Mouse (Mus musculus): ENCODE data around the gene Kin. TPM values are rescaled to one million over a fixed set of nuclear protein-coding genes. Genes with fewer than 3 reads are reported as not detected.

Gene Kin
- polyA plus RNA-seq, 1 experiment, result 18.6 TPM

GRCm38 (mm10) chr2:10074470-10074869, 5.9 kb upstream of the Kin start:
- H3K27ac ChIP-seq (ENCODE audit: insufficient read depth, low read length), result no peak overlapping the region
- TF ChIP-seq POLR2A (IDR thresholded peaks at IDR 0.05; ENCODE audit: low read depth, low read length), result no peak
- no peak for TF ChIP-seq CTCF (IDR thresholded peaks at IDR 0.05; ENCODE audit: borderline replicate concordance, insufficient read depth, low read length)

GRCm38 (mm10) chr2:10076675-10077074, 3.7 kb upstream of the Kin start:
- no peak overlapping the region for H3K4me3 ChIP-seq (ENCODE audit: insufficient read depth, low read length)
- no peak overlapping the region for H3K27ac ChIP-seq (ENCODE audit: insufficient read depth, low read length)
- H3K4me1 ChIP-seq (ENCODE audit: control insufficient read depth, insufficient read depth, low read length), result peaks cover 3% of the 10 kb centered on the region; the same call in 1 of the 2 replicates
- TF ChIP-seq CTCF (IDR thresholded peaks at IDR 0.05; ENCODE audit: borderline replicate concordance, insufficient read depth, low read length), result no peak

More at GRCm38 (mm10) chr2:10074470-10074869, 5.9 kb upstream of the Kin start:
- H3K4me1 ChIP-seq (ENCODE audit: control insufficient read depth, insufficient read depth, low read length), result no peaks in the 10 kb centered on the region
- H3K4me3 ChIP-seq (ENCODE audit: insufficient read depth, low read length), result no peak overlapping the region

GRCm38 (mm10) chr2:10079745-10080309, 566 bp upstream of the Kin start:
- Histone ChIP-seq H3K27ac (ENCODE audit: insufficient read depth, low read length) (peak overlapping the region; percentile 45; the same call in 1 of the 2 replicates), H3K4me3 (ENCODE audit: insufficient read depth, low read length) (peak overlapping the region; percentile 86), H3K4me1 (ENCODE audit: control insufficient read depth, insufficient read depth, low read length) (peaks cover 3% of the 10 kb centered on the region; the same call in 1 of the 2 replicates)
- TF ChIP-seq CTCF (IDR thresholded peaks at IDR 0.05; ENCODE audit: borderline replicate concordance, insufficient read depth, low read length) (no peak), POLR2A (IDR thresholded peaks at IDR 0.05; ENCODE audit: low read depth, low read length) (no peak)

GRCm38 (mm10) chr2:10081453-10082080, 1.2 kb downstream of the Kin start:
- Histone ChIP-seq H3K4me1 (ENCODE audit: control insufficient read depth, insufficient read depth, low read length) (peaks cover 3% of the 10 kb centered on the region; the same call in 1 of the 2 replicates), H3K4me3 (ENCODE audit: insufficient read depth, low read length) (peak overlapping the region; percentile 42), H3K27ac (ENCODE audit: insufficient read depth, low read length) (no peak overlapping the region)
- no peak for TF ChIP-seq CTCF (IDR thresholded peaks at IDR 0.05; ENCODE audit: borderline replicate concordance, insufficient read depth, low read length)

- TF ChIP-seq CTCF (IDR thresholded peaks at IDR 0.05; ENCODE audit: borderline replicate concordance, insufficient read depth, low read length), result no peak
- no peak for TF ChIP-seq POLR2A (IDR thresholded peaks at IDR 0.05; ENCODE audit: low read depth, low read length)
These were observed 2.3 kb downstream of the Kin start for GRCm38 (mm10) chr2:10082737-10083136.

GRCm38 (mm10) chr2:10087256-10087850, 7.0 kb downstream of the Kin start:
- Histone ChIP-seq H3K4me3 (ENCODE audit: insufficient read depth, low read length) (no peak overlapping the region), H3K27ac (ENCODE audit: insufficient read depth, low read length) (no peak overlapping the region), H3K4me1 (ENCODE audit: control insufficient read depth, insufficient read depth, low read length) (no peaks in the 10 kb centered on the region)
- TF ChIP-seq POLR2A (IDR thresholded peaks at IDR 0.05; ENCODE audit: low read depth, low read length) (no peak), CTCF (IDR thresholded peaks at IDR 0.05; ENCODE audit: borderline replicate concordance, insufficient read depth, low read length) (no peak)

More at GRCm38 (mm10) chr2:10082737-10083136, 2.3 kb downstream of the Kin start:
- H3K4me1 ChIP-seq (ENCODE audit: control insufficient read depth, insufficient read depth, low read length), result peaks cover 3% of the 10 kb centered on the region; the same call in 1 of the 2 replicates
- H3K4me3 ChIP-seq (ENCODE audit: insufficient read depth, low read length), result no peak overlapping the region
- no peak overlapping the region for H3K27ac ChIP-seq (ENCODE audit: insufficient read depth, low read length)

- TF ChIP-seq CTCF (IDR thresholded peaks at IDR 0.05; ENCODE audit: borderline replicate concordance, insufficient read depth, low read length) (no peak), POLR2A (IDR thresholded peaks at IDR 0.05; ENCODE audit: low read depth, low read length) (no peak)
- H3K4me3 ChIP-seq (ENCODE audit: insufficient read depth, low read length), result no peak overlapping the region
- no peak overlapping the region for H3K27ac ChIP-seq (ENCODE audit: insufficient read depth, low read length)
- H3K4me1 ChIP-seq (ENCODE audit: control insufficient read depth, insufficient read depth, low read length), result no peaks in the 10 kb centered on the region; the same call in 1 of the 2 replicates
These were observed 14.1 kb downstream of the Kin start for GRCm38 (mm10) chr2:10094327-10095100.

GRCm38 (mm10) chr2:10098598-10099215, 18.3 kb downstream of the Kin start:
- Histone ChIP-seq H3K4me1 (ENCODE audit: control insufficient read depth, insufficient read depth, low read length) (no peaks in the 10 kb centered on the region; the same call in 1 of the 2 replicates), H3K4me3 (ENCODE audit: insufficient read depth, low read length) (no peak overlapping the region), H3K27ac (ENCODE audit: insufficient read depth, low read length) (no peak overlapping the region)
- TF ChIP-seq CTCF (IDR thresholded peaks at IDR 0.05; ENCODE audit: borderline replicate concordance, insufficient read depth, low read length) (no peak), POLR2A (IDR thresholded peaks at IDR 0.05; ENCODE audit: low read depth, low read length) (no peak)

- Histone ChIP-seq H3K27ac (ENCODE audit: insufficient read depth, low read length) (no peak overlapping the region), H3K4me3 (ENCODE audit: insufficient read depth, low read length) (no peak overlapping the region), H3K4me1 (ENCODE audit: control insufficient read depth, insufficient read depth, low read length) (no peaks in the 10 kb centered on the region; the same call in 1 of the 2 replicates)
- TF ChIP-seq CTCF (IDR thresholded peaks at IDR 0.05; ENCODE audit: borderline replicate concordance, insufficient read depth, low read length), result no peak
These were observed 20.1 kb downstream of the Kin start for GRCm38 (mm10) chr2:10100471-10100870.
